Comparison of ENCODE assay signal across 28 mouse cellular contexts in genomic region chr13:3476884-3477283, GRCm38 (mm10).
DNase-seq lines count a peak whose midpoint lies in the region; ATAC-seq and TF ChIP-seq lines count a peak whose summit lies in the region.
"Had no signal": no experiment of that assay in that cellular context is flagged by ENCODE, and none has a peak within 500 bp of the region (broad histone marks: within the 10 kb centered on the region; RNA-seq: fewer than 3 reads in every experiment).

No protein-coding gene starts in this region.

- no peak overlapping the region for H3K4me3 ChIP-seq in hindbrain, embryonic 10.5 days
- H3K4me3 ChIP-seq in hindbrain, embryonic 13.5 days, result no peak overlapping the region
- no peak overlapping the region for H3K4me3 ChIP-seq in kidney, embryonic 15.5 days (replicated peaks)
- H3K4me3 ChIP-seq in midbrain, embryonic 10.5 days, result no peak overlapping the region
- no peak overlapping the region for H3K4me3 ChIP-seq in midbrain, postnatal 0 days (ENCODE audit: low read depth, low read length)
- H3K4me3 ChIP-seq: embryonic facial prominence, embryonic 10.5 days; embryonic facial prominence, embryonic 13.5 days; erythroblast, embryonic 14.5 days; forebrain, embryonic 12.5 days; forebrain, embryonic 15.5 days; heart, embryonic 12.5 days; hindbrain, embryonic 12.5 days had no signal

- H3K27ac ChIP-seq in hindbrain, embryonic 10.5 days, result peak overlapping the region; percentile 91
- H3K27ac ChIP-seq in hindbrain, embryonic 13.5 days, result no peak overlapping the region
- H3K27ac ChIP-seq in kidney, embryonic 15.5 days, result no peak overlapping the region
- peak overlapping the region; percentile 91 for H3K27ac ChIP-seq in midbrain, embryonic 10.5 days (replicated peaks)
- H3K27ac ChIP-seq in midbrain, postnatal 0 days (ENCODE audit: low read depth, low read length), result no peak overlapping the region
- H3K27ac ChIP-seq: embryonic facial prominence, embryonic 10.5 days; embryonic facial prominence, embryonic 13.5 days; forebrain, embryonic 12.5 days; forebrain, embryonic 15.5 days; heart, embryonic 15.5 days; hindbrain, embryonic 12.5 days had no signal

- peaks cover 23% of the 10 kb centered on the region for H3K4me1 ChIP-seq in hindbrain, embryonic 10.5 days (replicated peaks)
- peaks cover 7% of the 10 kb centered on the region for H3K4me1 ChIP-seq in hindbrain, embryonic 13.5 days (replicated peaks)
- H3K4me1 ChIP-seq in kidney, embryonic 15.5 days, result peaks cover 9% of the 10 kb centered on the region; the same call in 1 of the 2 replicates
- H3K4me1 ChIP-seq in midbrain, embryonic 10.5 days, result peaks cover 29% of the 10 kb centered on the region
- no peaks in the 10 kb centered on the region for H3K4me1 ChIP-seq in midbrain, postnatal 0 days (ENCODE audit: insufficient read depth, low read length)
- H3K4me1 ChIP-seq: heart, embryonic 12.5 days had no signal

- no peak for ATAC-seq in hindbrain, embryonic 13.5 days (ENCODE audit: low FRiP score)
- peak; percentile 61 for ATAC-seq in kidney, embryonic 15.5 days (replicated peaks; ENCODE audit: low FRiP score)
- ATAC-seq in midbrain, postnatal 0 days (ENCODE audit: low FRiP score), result no peak
- ATAC-seq: CD4-positive, CD25-positive, alpha-beta regulatory T cell, adult 4 months; forebrain, embryonic 15.5 days; hindbrain, postnatal 0 days had no signal

- H3K9ac ChIP-seq in hindbrain, embryonic 13.5 days, result no peak overlapping the region
- no peak overlapping the region for H3K9ac ChIP-seq in kidney, embryonic 15.5 days
- no peak overlapping the region for H3K9ac ChIP-seq in midbrain, postnatal 0 days (replicated peaks; ENCODE audit: low read length, poor library complexity, severe bottlenecking)
- H3K9ac ChIP-seq: embryonic facial prominence, embryonic 13.5 days; forebrain, embryonic 12.5 days; forebrain, embryonic 15.5 days; heart, embryonic 12.5 days; heart, embryonic 15.5 days; hindbrain, embryonic 12.5 days had no signal

- no peak overlapping the region for H3K4me2 ChIP-seq in hindbrain, embryonic 13.5 days
- H3K4me2 ChIP-seq in kidney, embryonic 15.5 days, result no peak overlapping the region
- H3K4me2 ChIP-seq in midbrain, postnatal 0 days (ENCODE audit: low read depth, low read length, poor library complexity, severe bottlenecking), result no peak overlapping the region
- H3K4me2 ChIP-seq: forebrain, embryonic 12.5 days; heart, embryonic 12.5 days had no signal

- no peak for TF ChIP-seq CTCF in midbrain, postnatal 0 days (IDR thresholded peaks at IDR 0.05)

- peak; percentile 13 for DNase-seq in hindbrain, embryonic 10.5 days (ENCODE audit: low spot score)
- DNase-seq in kidney, postnatal 4 days, result no peak
- peak; percentile 47 for DNase-seq in midbrain, embryonic 10.5 days (ENCODE audit: low spot score)
- DNase-seq in midbrain, postnatal 0 days (ENCODE audit: low spot score), result no peak
- peak; percentile 18 for DNase-seq in retina, postnatal 1 day
- DNase-seq in retina, embryonic 14.5 days (ENCODE audit: low spot score), result no peak
- DNase-seq: adrenal gland, adult 2 months; adrenal gland, postnatal 14 days; cerebellum, adult 11 months; cerebellum, adult 2 months; cerebellum, adult 9-11 months; cerebellum, postnatal 25 days; gastrocnemius, postnatal 25 days; heart, adult 18-20 months; heart, postnatal 10 days; heart, postnatal 36 days had no signal

- peaks cover 23% of the 10 kb centered on the region for H3K36me3 ChIP-seq in hindbrain, embryonic 10.5 days
- no peaks in the 10 kb centered on the region for H3K36me3 ChIP-seq in hindbrain, embryonic 13.5 days
- no peaks in the 10 kb centered on the region; the same call in 1 of the 2 replicates for H3K36me3 ChIP-seq in kidney, embryonic 15.5 days
- H3K36me3 ChIP-seq in midbrain, embryonic 10.5 days, result peaks cover 24% of the 10 kb centered on the region
- H3K36me3 ChIP-seq in midbrain, postnatal 0 days (ENCODE audit: insufficient read depth, low read length), result no peaks in the 10 kb centered on the region
- H3K36me3 ChIP-seq: embryonic facial prominence, embryonic 13.5 days; forebrain, embryonic 12.5 days; forebrain, embryonic 15.5 days; heart, embryonic 15.5 days; hindbrain, embryonic 12.5 days had no signal

- no peaks in the 10 kb centered on the region for H3K9me3 ChIP-seq in hindbrain, embryonic 10.5 days
- H3K9me3 ChIP-seq in hindbrain, embryonic 13.5 days, result no peaks in the 10 kb centered on the region
- H3K9me3 ChIP-seq in kidney, embryonic 15.5 days (replicated peaks), result no peaks in the 10 kb centered on the region
- H3K9me3 ChIP-seq in midbrain, embryonic 10.5 days (replicated peaks), result peaks cover 6% of the 10 kb centered on the region; the same call in 1 of the 2 replicates
- H3K9me3 ChIP-seq in midbrain, postnatal 0 days (ENCODE audit: low read length), result no peaks in the 10 kb centered on the region
- H3K9me3 ChIP-seq: embryonic facial prominence, embryonic 10.5 days; embryonic facial prominence, embryonic 13.5 days; forebrain, embryonic 12.5 days; forebrain, embryonic 15.5 days; heart, embryonic 12.5 days; heart, embryonic 15.5 days; hindbrain, embryonic 12.5 days had no signal

- H3K27me3 ChIP-seq in hindbrain, embryonic 10.5 days (ENCODE audit: insufficient read depth, poor library complexity, severe bottlenecking), result no peaks in the 10 kb centered on the region
- H3K27me3 ChIP-seq in hindbrain, embryonic 13.5 days, result no peaks in the 10 kb centered on the region
- no peaks in the 10 kb centered on the region for H3K27me3 ChIP-seq in kidney, embryonic 15.5 days
- H3K27me3 ChIP-seq in midbrain, embryonic 10.5 days (ENCODE audit: low read depth, poor library complexity, severe bottlenecking), result no peaks in the 10 kb centered on the region
- no peaks in the 10 kb centered on the region for H3K27me3 ChIP-seq in midbrain, postnatal 0 days (ENCODE audit: insufficient read depth, low read length)
- H3K27me3 ChIP-seq: embryonic facial prominence, embryonic 13.5 days; forebrain, embryonic 12.5 days; forebrain, embryonic 15.5 days; heart, embryonic 12.5 days; heart, embryonic 15.5 days; hindbrain, embryonic 12.5 days had no signal

Comparison
In these comparisons a context has a peak if more than half of its experiments do, and no peak if none do; other contexts are left out.
1. DNase-seq: peak in hindbrain, embryonic 10.5 days (single experiment), midbrain, embryonic 10.5 days (single experiment) and retina, postnatal 1 day (single experiment); none in kidney, postnatal 4 days (0 of 2), midbrain, postnatal 0 days (single experiment) and retina, embryonic 14.5 days (single experiment).
2. H3K27ac ChIP-seq: peak in hindbrain, embryonic 10.5 days (single experiment) and midbrain, embryonic 10.5 days (single experiment); none in hindbrain, embryonic 13.5 days (single experiment), kidney, embryonic 15.5 days (single experiment) and midbrain, postnatal 0 days (single experiment).